Mouse (Mus musculus) neural tube, embryonic 14.5 days (tissue): ENCODE results near the gene Rps18. TPM values are rescaled to one million over a fixed set of nuclear protein-coding genes. Genes with fewer than 3 reads are reported as not detected.

Experiments used
- ATAC-seq: fragments of 200-750 bp; cut with Nextera tagmentation; 2 replicates; pipeline ENCODE4 v1.8.0; 2017; ENCODE audit warnings: low read depth, mild to moderate bottlenecking, moderate TSS enrichment, moderate library complexity
- H3K27ac ChIP-seq: fragments of 300-500 bp; sonication (generic); 2 replicates; pipeline ENCODE4 v1.5.1; 2014; ENCODE audit warnings: low read depth, mild to moderate bottlenecking, control low read depth, low read length, moderate library complexity, mixed read lengths
- H3K27me3 ChIP-seq: fragments of 300-500 bp; sonication (generic); 2 replicates; pipeline ENCODE4 v1.6.1; 2014; ENCODE audit warnings: low read length; ENCODE audit not compliant: control insufficient read depth, insufficient read depth
- H3K36me3 ChIP-seq: fragments of 300-500 bp; sonication (generic); 2 replicates; pipeline ENCODE4 v1.6.1; 2014; ENCODE audit warnings: low read length, mixed read lengths; ENCODE audit not compliant: control insufficient read depth, insufficient read depth
- H3K4me1 ChIP-seq: fragments of 300-500 bp; sonication (generic); 2 replicates; pipeline ENCODE4 v1.6.1; 2014; ENCODE audit warnings: low read length; ENCODE audit not compliant: control insufficient read depth, insufficient read depth
- H3K4me2 ChIP-seq: fragments of 300-500 bp; sonication (generic); 2 replicates; pipeline ENCODE4 v1.6.1; 2014; ENCODE audit warnings: mild to moderate bottlenecking, low read depth, low read length, control low read depth
- H3K4me3 ChIP-seq: fragments of 300-500 bp; sonication (generic); 2 replicates; pipeline ENCODE4 v1.5.1; 2014; ENCODE audit warnings: low read depth, low read length, control low read depth, mixed read lengths
- H3K9ac ChIP-seq: fragments of 300-500 bp; sonication (generic); replicated peaks from 2 replicates; pipeline ENCODE4 v1.6.1; 2014; ENCODE audit warnings: low read depth, mild to moderate bottlenecking, control low read depth, low read length, mixed read lengths
- H3K9me3 ChIP-seq: fragments of 300-500 bp; sonication (generic); 2 replicates; pipeline ENCODE4 v1.6.1; 2016; ENCODE audit warnings: low read length; ENCODE audit not compliant: control insufficient read depth
- WGBS: fragments of 180-500 bp; shearing (Covaris S2); extraction: QIAGEN DNeasy Blood & Tissue Kit; methylation state at CpG from one replicate; pipeline ENCODE4 v1.1.7; 2014; 5-methylcytosine and 5-hydroxymethylcytosine counted together
- polyA plus RNA-seq: library from polyadenylated mRNA; unstranded; fragments of >200 nt; fragmentation: Nextera tagmentation; extraction: Ambion mirVana; gene quantifications from 2 replicates; pipeline ENCODE4 v1.2.1, GENCODE M21; 2014

The Rps18 gene
- polyA plus RNA-seq, 1 experiment from 2014 or later, result 825 TPM

GRCm38 (mm10) chr17:33940206-33940805 lies 15.5 kb downstream of the Rps18 start, which contains the start of the genes Pfdn6 and Wdr46:
Gene Pfdn6, minus strand, starts transcription at chr17:33940343.
Gene Wdr46, plus strand, starts transcription at chr17:33940660.
- Histone ChIP-seq H3K9me3 (no peaks in the 10 kb centered on the region), H3K9ac (peak within 1 kb of the TSS; percentile 74), H3K4me2 (peak within 1 kb of the TSS; percentile 97), H3K27me3 (no peaks in the 10 kb centered on the region), H3K36me3 (peaks cover 11% of the 10 kb centered on the region), H3K27ac (no peak within 1 kb of the TSS), H3K4me3 (peak within 1 kb of the TSS; percentile 76), H3K4me1 (peaks cover 17% of the 10 kb centered on the region)
- WGBS, result under 1% methylated on average over 36 of the region's 36 CpGs
- peak; percentile 91 for ATAC-seq

DNA sequence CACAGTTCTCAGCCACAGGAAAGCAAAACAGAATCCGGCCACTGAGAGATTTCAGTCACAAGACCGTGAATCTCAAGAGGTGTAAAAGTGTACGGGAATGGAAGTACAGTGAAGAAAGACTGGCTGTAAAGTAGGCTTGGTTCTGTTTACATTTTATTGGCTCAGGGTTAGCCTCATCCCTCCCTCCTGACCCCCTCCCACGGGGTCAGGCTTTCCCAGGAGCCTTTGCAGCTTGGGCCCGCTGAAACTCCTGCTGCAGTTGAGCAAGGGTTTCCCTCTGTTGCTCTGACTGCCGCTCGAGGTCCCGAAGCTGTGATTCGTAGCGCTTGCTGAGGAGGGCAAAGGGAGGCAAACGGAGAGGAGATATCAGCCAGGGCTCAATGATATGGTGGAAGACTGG lies 17.0 kb downstream of the Rps18 start:
- Histone ChIP-seq H3K27ac (no peak overlapping the region), H3K4me2 (no peak overlapping the region), H3K36me3 (peaks cover 6% of the 10 kb centered on the region)

DNA sequence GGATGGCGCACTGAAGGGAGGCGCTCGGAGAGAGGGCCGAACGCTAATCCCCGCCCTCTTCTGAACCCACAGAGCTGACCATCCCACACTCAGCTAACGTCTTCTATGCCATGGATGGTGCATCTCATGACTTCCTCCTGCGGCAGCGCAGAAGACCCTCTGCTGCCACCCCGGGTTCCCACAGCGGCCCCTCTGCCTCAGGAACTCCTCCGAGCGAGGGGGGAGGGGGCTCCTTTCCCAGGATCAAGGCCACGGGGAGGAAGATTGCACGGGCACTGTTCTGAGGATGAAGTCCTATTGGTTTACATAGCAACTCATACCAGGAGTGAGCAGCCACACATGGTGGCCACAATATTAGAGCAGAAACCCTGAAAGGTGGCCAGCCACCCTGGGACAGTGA lies 18.8 kb downstream of the Rps18 start:
- no peak overlapping the region for H3K4me3 ChIP-seq
- no peak overlapping the region for H3K27ac ChIP-seq
- ATAC-seq, result no peak
- peaks cover 17% of the 10 kb centered on the region for H3K4me1 ChIP-seq
- 84% methylated on average over 15 of the region's 15 CpGs for WGBS
- no peaks in the 10 kb centered on the region for H3K9me3 ChIP-seq
- no peak overlapping the region for H3K9ac ChIP-seq
- H3K36me3 ChIP-seq, result peaks cover 15% of the 10 kb centered on the region; the same call in 1 of the 2 replicates
- H3K4me2 ChIP-seq, result no peak overlapping the region
- H3K27me3 ChIP-seq, result no peaks in the 10 kb centered on the region

More for the DNA sequence above, 17.0 kb downstream of the Rps18 start:
- 80% methylated on average over 11 of the region's 11 CpGs for WGBS
- Histone ChIP-seq H3K9me3 (no peaks in the 10 kb centered on the region), H3K4me3 (no peak overlapping the region), H3K4me1 (peaks cover 17% of the 10 kb centered on the region), H3K9ac (no peak overlapping the region), H3K27me3 (no peaks in the 10 kb centered on the region)
- ATAC-seq, result no peak

DNA sequence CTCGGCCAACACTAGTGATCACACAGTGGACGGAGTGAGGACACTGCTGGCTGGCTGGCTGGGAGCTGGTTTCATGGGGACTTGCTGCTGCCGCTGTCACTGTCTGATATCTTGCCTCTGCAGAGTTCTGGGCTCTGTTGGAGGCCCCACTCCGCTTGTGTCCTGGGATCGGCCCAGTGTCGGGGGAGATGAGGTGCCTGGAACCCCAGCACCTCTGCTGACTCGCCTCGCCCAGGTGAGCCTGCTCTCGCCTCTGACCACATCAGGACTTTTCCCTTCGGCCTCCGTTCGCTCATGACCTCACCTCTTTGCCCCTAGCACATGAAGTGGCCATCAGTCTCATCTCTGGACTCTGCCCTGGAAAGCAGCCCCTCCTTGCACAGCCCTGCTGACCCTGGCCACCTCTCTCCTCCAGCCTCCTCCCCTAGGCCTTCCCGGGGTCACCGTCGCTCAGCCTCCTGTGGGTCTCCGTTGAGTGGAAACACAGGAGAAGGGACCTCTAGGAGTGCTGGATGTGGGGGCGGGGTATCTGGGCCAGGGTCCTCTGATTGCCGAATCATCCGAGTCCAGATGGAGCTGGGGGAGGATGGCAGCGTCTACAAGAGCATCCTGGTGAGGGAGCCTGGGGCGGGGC lies 20.3 kb downstream of the Rps18 start:
- Histone ChIP-seq H3K36me3 (peaks cover 15% of the 10 kb centered on the region; the same call in 1 of the 2 replicates), H3K27ac (no peak overlapping the region), H3K9ac (no peak overlapping the region), H3K4me3 (no peak overlapping the region), H3K4me2 (no peak overlapping the region), H3K27me3 (no peaks in the 10 kb centered on the region), H3K9me3 (no peaks in the 10 kb centered on the region), H3K4me1 (peaks cover 13% of the 10 kb centered on the region)
- 89% methylated on average over 21 of the region's 21 CpGs for WGBS
- ATAC-seq, result no peak

DNA sequence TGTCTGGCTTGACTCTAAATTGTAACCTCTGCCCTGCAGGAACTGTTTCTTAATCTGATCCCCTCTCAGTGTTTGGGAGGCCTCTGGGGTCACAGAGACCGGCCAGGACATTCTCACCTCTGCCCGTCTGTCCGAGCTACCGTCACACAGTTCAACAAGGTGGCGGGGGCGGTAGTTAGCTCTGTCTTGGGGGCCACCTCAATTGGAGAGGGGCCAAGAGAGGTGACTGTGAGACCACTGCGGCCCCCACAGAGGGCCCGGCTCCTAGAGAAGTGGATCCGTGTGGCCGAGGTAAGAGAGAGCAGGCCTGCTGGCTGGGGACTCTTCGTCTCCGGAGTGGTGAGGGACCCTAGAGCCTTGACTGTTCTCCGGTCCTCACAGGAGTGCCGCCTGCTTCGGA lies 22.8 kb downstream of the Rps18 start:
- Histone ChIP-seq H3K9me3 (no peaks in the 10 kb centered on the region), H3K4me2 (no peak overlapping the region), H3K36me3 (peaks cover 15% of the 10 kb centered on the region; the same call in 1 of the 2 replicates), H3K4me3 (no peak overlapping the region), H3K27ac (no peak overlapping the region), H3K27me3 (no peaks in the 10 kb centered on the region), H3K4me1 (peaks cover 9% of the 10 kb centered on the region), H3K9ac (no peak overlapping the region)
- 92% methylated on average over 15 of the region's 15 CpGs for WGBS
- ATAC-seq, result no peak

DNA sequence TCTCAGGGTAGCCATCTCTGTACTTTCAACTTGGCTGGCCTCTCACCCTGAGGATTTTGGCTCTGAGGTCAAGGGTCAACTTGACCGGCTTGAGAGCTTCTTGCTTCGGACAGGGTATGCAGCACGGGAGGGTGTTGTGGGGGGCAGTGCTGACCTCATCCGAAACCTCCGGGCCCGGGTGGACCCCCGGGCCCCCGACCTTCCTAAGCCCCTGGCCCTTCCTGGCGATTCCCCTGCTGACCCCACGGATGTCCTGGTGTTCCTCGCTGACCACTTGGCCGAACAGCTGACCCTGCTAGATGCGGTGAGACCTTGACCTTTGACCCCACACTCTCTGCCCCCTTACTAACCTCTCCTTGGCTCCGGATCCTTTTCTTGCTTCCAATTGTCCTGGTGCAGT lies 23.4 kb downstream of the Rps18 start:
- Histone ChIP-seq H3K27ac (no peak overlapping the region), H3K36me3 (peaks cover 13% of the 10 kb centered on the region; the same call in 1 of the 2 replicates), H3K9me3 (no peaks in the 10 kb centered on the region), H3K4me3 (no peak overlapping the region), H3K9ac (no peak overlapping the region), H3K4me2 (no peak overlapping the region), H3K4me1 (peaks cover 9% of the 10 kb centered on the region), H3K27me3 (no peaks in the 10 kb centered on the region)
- ATAC-seq, result no peak
- 95% methylated on average over 14 of the region's 14 CpGs for WGBS

- no peak for ATAC-seq
- no peak overlapping the region for H3K27ac ChIP-seq
- no peak overlapping the region for H3K4me3 ChIP-seq
- H3K9ac ChIP-seq, result no peak overlapping the region
- 93% methylated on average over 11 of the region's 11 CpGs for WGBS
- H3K4me2 ChIP-seq, result no peak overlapping the region
- H3K27me3 ChIP-seq, result no peaks in the 10 kb centered on the region
- no peaks in the 10 kb centered on the region for H3K9me3 ChIP-seq
- H3K36me3 ChIP-seq, result peaks cover 10% of the 10 kb centered on the region; the same call in 1 of the 2 replicates
- H3K4me1 ChIP-seq, result peaks cover 9% of the 10 kb centered on the region
Measured at GRCm38 (mm10) chr17:33931947-33932346, 23.9 kb downstream of the Rps18 start.

- ATAC-seq, result no peak
- peaks cover 10% of the 10 kb centered on the region; the same call in 1 of the 2 replicates for H3K36me3 ChIP-seq
- H3K4me3 ChIP-seq, result peak overlapping the region; percentile 65
- peak overlapping the region; percentile 72 for H3K9ac ChIP-seq
- H3K27me3 ChIP-seq, result no peaks in the 10 kb centered on the region
- peak overlapping the region; percentile 79 for H3K4me2 ChIP-seq
- WGBS, result 33% methylated on average over 18 of the region's 18 CpGs
- no peak overlapping the region for H3K27ac ChIP-seq
- H3K4me1 ChIP-seq, result peaks cover 9% of the 10 kb centered on the region
- no peaks in the 10 kb centered on the region for H3K9me3 ChIP-seq
Measured at GRCm38 (mm10) chr17:33931159-33931866, 24.5 kb downstream of the Rps18 start.
